Mouse (Mus musculus) megakaryocyte, embryonic 14.5 days (primary cell): ENCODE data around the gene Fam107b. TPM values are rescaled to one million over a fixed set of nuclear protein-coding genes. Genes with fewer than 3 reads are reported as not detected.
"Not testable (repeated sequence)": the region's sequence is repeated elsewhere in the genome, so short reads cannot be mapped to it uniquely, and the experiment has no call there.

Source experiments
- H3K27me3 ChIP-seq: replicated peaks from 2 replicates; pipeline ENCODE3; 2012; ENCODE audit warnings: inconsistent platforms
- H3K36me3 ChIP-seq: replicated peaks from 2 replicates; pipeline ENCODE3; 2012; ENCODE audit warnings: low read length, inconsistent platforms, mixed read lengths
- H3K4me1 ChIP-seq: 2 replicates; pipeline ENCODE4 v1.6.1; 2012; ENCODE audit warnings: inconsistent platforms
- H3K4me3 ChIP-seq: replicated peaks from 2 replicates; pipeline ENCODE3; 2012; ENCODE audit warnings: moderate library complexity, mild to moderate bottlenecking, inconsistent platforms
- H3K9me3 ChIP-seq: 2 replicates; pipeline ENCODE4 v1.6.1; 2012; ENCODE audit warnings: inconsistent platforms
- FLI1 ChIP-seq: IDR thresholded peaks from 2 replicates; pipeline ENCODE4 v1.6.1; 2012; ENCODE audit warnings: low read length, inconsistent platforms, mixed read lengths
- GATA1 ChIP-seq: IDR thresholded peaks from 3 replicates; pipeline ENCODE4 v1.6.1; 2012; ENCODE audit warnings: mixed read lengths, low read length, inconsistent platforms, borderline replicate concordance
- polyA plus RNA-seq: library from polyadenylated mRNA; stranded (reverse); fragments of >175 nt; gene quantifications from 2 replicates; pipeline ENCODE4 v1.2.3, GENCODE M21; 2012; ENCODE audit warnings: low replicate concordance; ENCODE audit not compliant: insufficient read depth

Gene Fam107b
- polyA plus RNA-seq, 1 experiment: 43.9 TPM

GRCm38 (mm10) chr2:3707236-3707635 is 136.9 kb downstream of the Fam107b start:
- Histone ChIP-seq H3K27me3 (no peaks in the 10 kb centered on the region), H3K36me3 (no peaks in the 10 kb centered on the region), H3K9me3 (no peaks in the 10 kb centered on the region), H3K4me3 (no peak overlapping the region), H3K4me1 (peaks cover 63% of the 10 kb centered on the region)
- no peak for TF ChIP-seq GATA1
- TF ChIP-seq FLI1: no peak

GRCm38 (mm10) chr2:3708621-3709020 is 138.3 kb downstream of the Fam107b start:
- no peak for TF ChIP-seq FLI1
- no peak for TF ChIP-seq GATA1
- no peaks in the 10 kb centered on the region for H3K27me3 ChIP-seq
- peaks cover 58% of the 10 kb centered on the region for H3K4me1 ChIP-seq
- H3K4me3 ChIP-seq: no peak overlapping the region
- H3K36me3 ChIP-seq: no peaks in the 10 kb centered on the region
- H3K9me3 ChIP-seq: no peaks in the 10 kb centered on the region

GRCm38 (mm10) chr2:3709882-3710281 is 139.6 kb downstream of the Fam107b start:
- TF ChIP-seq GATA1: no peak
- TF ChIP-seq FLI1: no peak
- Histone ChIP-seq H3K9me3 (no peaks in the 10 kb centered on the region), H3K27me3 (no peaks in the 10 kb centered on the region), H3K4me3 (no peak overlapping the region), H3K36me3 (no peaks in the 10 kb centered on the region), H3K4me1 (peaks cover 57% of the 10 kb centered on the region)

GRCm38 (mm10) chr2:3710521-3710920 is 140.2 kb downstream of the Fam107b start:
- no peaks in the 10 kb centered on the region for H3K27me3 ChIP-seq
- TF ChIP-seq FLI1 (no peak), GATA1 (no peak)
- peaks cover 58% of the 10 kb centered on the region for H3K4me1 ChIP-seq
- H3K36me3 ChIP-seq: no peaks in the 10 kb centered on the region
- no peaks in the 10 kb centered on the region for H3K9me3 ChIP-seq
- no peak overlapping the region for H3K4me3 ChIP-seq

- Histone ChIP-seq H3K27me3 (no peaks in the 10 kb centered on the region), H3K9me3 (no peaks in the 10 kb centered on the region), H3K4me3 (peak overlapping the region; percentile 97), H3K4me1 (peaks cover 71% of the 10 kb centered on the region), H3K36me3 (no peaks in the 10 kb centered on the region)
- TF ChIP-seq GATA1 (no peak), FLI1 (no peak)
Measured at GRCm38 (mm10) chr2:3712369-3713042, 142.2 kb downstream of the Fam107b start.

- H3K36me3 ChIP-seq: no peaks in the 10 kb centered on the region
- peak overlapping the region; percentile 97 for H3K4me3 ChIP-seq
- H3K4me1 ChIP-seq: peaks cover 77% of the 10 kb centered on the region
- no peaks in the 10 kb centered on the region for H3K9me3 ChIP-seq
- TF ChIP-seq GATA1: no peak
- TF ChIP-seq FLI1: no peak
- no peaks in the 10 kb centered on the region for H3K27me3 ChIP-seq
Measured at GRCm38 (mm10) chr2:3713212-3713681, 143.0 kb downstream of the Fam107b start.

- Histone ChIP-seq H3K4me3 (peak overlapping the region; percentile 97), H3K4me1 (peaks cover 83% of the 10 kb centered on the region), H3K27me3 (no peaks in the 10 kb centered on the region), H3K9me3 (no peaks in the 10 kb centered on the region), H3K36me3 (no peaks in the 10 kb centered on the region)
- TF ChIP-seq FLI1: no peak
- no peak for TF ChIP-seq GATA1
Measured at GRCm38 (mm10) chr2:3713682-3714361, 143.5 kb downstream of the Fam107b start.

- no peak for TF ChIP-seq GATA1
- TF ChIP-seq FLI1: no peak
- H3K27me3 ChIP-seq: no peaks in the 10 kb centered on the region
- H3K36me3 ChIP-seq: no peaks in the 10 kb centered on the region
- H3K9me3 ChIP-seq: no peaks in the 10 kb centered on the region
- peak overlapping the region; percentile 97 for H3K4me3 ChIP-seq
- H3K4me1 ChIP-seq: peaks cover 87% of the 10 kb centered on the region
Measured at GRCm38 (mm10) chr2:3714511-3714910, 144.2 kb downstream of the Fam107b start.

GRCm38 (mm10) chr2:3715424-3715823 is 145.1 kb downstream of the Fam107b start:
- Histone ChIP-seq H3K9me3 (no peaks in the 10 kb centered on the region), H3K36me3 (no peaks in the 10 kb centered on the region), H3K4me3 (peak overlapping the region; percentile 85), H3K4me1 (peaks cover 89% of the 10 kb centered on the region), H3K27me3 (no peaks in the 10 kb centered on the region)
- TF ChIP-seq GATA1 (no peak), FLI1 (no peak)

GRCm38 (mm10) chr2:3717268-3717667 is 147.0 kb downstream of the Fam107b start:
- Histone ChIP-seq H3K4me1 (peaks cover 93% of the 10 kb centered on the region), H3K36me3 (no peaks in the 10 kb centered on the region), H3K9me3 (no peaks in the 10 kb centered on the region), H3K27me3 (no peaks in the 10 kb centered on the region), H3K4me3 (peak overlapping the region; percentile 85)
- TF ChIP-seq FLI1 (no peak), GATA1 (no peak)

GRCm38 (mm10) chr2:3717847-3718246 is 147.6 kb downstream of the Fam107b start:
- Histone ChIP-seq H3K9me3 (no peaks in the 10 kb centered on the region), H3K36me3 (no peaks in the 10 kb centered on the region), H3K27me3 (no peaks in the 10 kb centered on the region), H3K4me3 (peak overlapping the region; percentile 59), H3K4me1 (peaks cover 87% of the 10 kb centered on the region)
- TF ChIP-seq GATA1 (no peak), FLI1 (no peak)

- not testable (repeated sequence) for H3K27me3 ChIP-seq, H3K9me3 ChIP-seq, H3K36me3 ChIP-seq
- Histone ChIP-seq H3K4me3 (peak overlapping the region; percentile 33), H3K4me1 (peaks cover 88% of the 10 kb centered on the region)
Measured at GRCm38 (mm10) chr2:3719436-3720121, 149.3 kb downstream of the Fam107b start.
